ENCODE assay signal across 13 mouse cellular contexts in genomic region chr15:84348769-84349168, GRCm38 (mm10). TPM values are rescaled to one million over a fixed set of nuclear protein-coding genes. Genes with fewer than 3 reads are reported as not detected.
DNase-seq lines count a peak whose midpoint lies in the region; ATAC-seq and TF ChIP-seq lines count a peak whose summit lies in the region.
"Had no signal": no experiment of that assay in that cellular context is flagged by ENCODE, and none has a peak within 500 bp of the region (broad histone marks: within the 10 kb centered on the region; RNA-seq: fewer than 3 reads in every experiment).

No protein-coding gene starts in this region.

- H3K27me3 ChIP-seq in hindbrain, embryonic 12.5 days: no peaks in the 10 kb centered on the region
- H3K27me3 ChIP-seq in hindbrain, embryonic 16.5 days (replicated peaks; ENCODE audit: control insufficient read depth, insufficient read depth, low read length): no peaks in the 10 kb centered on the region
- no peaks in the 10 kb centered on the region for H3K27me3 ChIP-seq in lung, postnatal 0 days (replicated peaks; ENCODE audit: insufficient read depth, low read length)
- H3K27me3 ChIP-seq: embryonic facial prominence, embryonic 15.5 days had no signal

- 0 out of 2 replicates have a peak overlapping the region, but pooled peaks have one; percentile 71 for H3K27ac ChIP-seq in hindbrain, embryonic 12.5 days
- no peak overlapping the region for H3K27ac ChIP-seq in hindbrain, embryonic 16.5 days (ENCODE audit: low read depth, low read length)
- no peak overlapping the region for H3K27ac ChIP-seq in lung, postnatal 0 days (ENCODE audit: low read length)
- H3K27ac ChIP-seq in ES-E14 (ENCODE audit: insufficient read depth, low read depth, low read length, poor library complexity, severe bottlenecking): no peak overlapping the region
- no peak overlapping the region for H3K27ac ChIP-seq in olfactory bulb, adult 2 months (ENCODE audit: insufficient read depth, low read depth, low read length)
- H3K27ac ChIP-seq: embryonic facial prominence, embryonic 15.5 days had no signal

- no peak overlapping the region for H3K4me2 ChIP-seq in hindbrain, embryonic 12.5 days (replicated peaks)
- no peak overlapping the region for H3K4me2 ChIP-seq in hindbrain, embryonic 16.5 days (ENCODE audit: low read length)
- H3K4me2 ChIP-seq in lung, postnatal 0 days (replicated peaks; ENCODE audit: low read depth, low read length): no peak overlapping the region
- H3K4me2 ChIP-seq: embryonic facial prominence, embryonic 15.5 days had no signal

- no peak for TF ChIP-seq POLR2A in olfactory bulb, adult 2 months (IDR thresholded peaks at IDR 0.05; ENCODE audit: insufficient read depth, low read depth, low read length)

- no peak for DNase-seq in lung, postnatal 0 days (ENCODE audit: low spot score)
- DNase-seq in lung, postnatal 36 days: no peak
- peak; percentile 21 for DNase-seq in ES-E14 (ENCODE audit: low read depth, low spot score)
- no peak for DNase-seq in urinary bladder, adult 18-20 months (ENCODE audit: low spot score in 2 of 2)
- DNase-seq in ovary, postnatal 14 days (ENCODE audit: low spot score): no peak
- DNase-seq: adrenal gland, postnatal 14 days; kidney, postnatal 14 days; layer of hippocampus, postnatal 36 days; spleen, adult 18-20 months had no signal

- H3K36me3 ChIP-seq in hindbrain, embryonic 12.5 days: no peaks in the 10 kb centered on the region
- no peaks in the 10 kb centered on the region for H3K36me3 ChIP-seq in hindbrain, embryonic 16.5 days (ENCODE audit: control insufficient read depth, insufficient read depth, low read length)
- no peaks in the 10 kb centered on the region for H3K36me3 ChIP-seq in lung, postnatal 0 days (ENCODE audit: insufficient read depth, low read length)
- H3K36me3 ChIP-seq in ES-E14 (ENCODE audit: control insufficient read depth, insufficient read depth, low read length, poor library complexity, severe bottlenecking): no peaks in the 10 kb centered on the region
- H3K36me3 ChIP-seq: embryonic facial prominence, embryonic 15.5 days had no signal

- H3K4me1 ChIP-seq in hindbrain, embryonic 12.5 days: peaks cover 35% of the 10 kb centered on the region
- H3K4me1 ChIP-seq in hindbrain, embryonic 16.5 days (ENCODE audit: control insufficient read depth, insufficient read depth, low read depth, low read length): peaks cover 12% of the 10 kb centered on the region
- H3K4me1 ChIP-seq in lung, postnatal 0 days (ENCODE audit: insufficient read depth, low read depth, low read length): no peaks in the 10 kb centered on the region
- 0 out of 4 replicates have a peak, but pooled peaks cover 0 to 3% of the 10 kb centered on the region in 2 experiments for H3K4me1 ChIP-seq in ES-E14 (ENCODE audit: control insufficient read depth in 2 of 2, insufficient read depth in 2 of 2, low read length in 2 of 2, poor library complexity in 1 of 2)
- peaks cover 10% of the 10 kb centered on the region for H3K4me1 ChIP-seq in olfactory bulb, adult 2 months (ENCODE audit: control insufficient read depth, insufficient read depth, low read length)

- TF ChIP-seq EP300 in lung, postnatal 0 days (IDR thresholded peaks at IDR 0.05): no peak

- 94% methylated on average over 4 of the region's 4 CpGs for WGBS in hindbrain, embryonic 12.5 days
- 94% methylated on average over 4 of the region's 4 CpGs for WGBS in hindbrain, embryonic 16.5 days
- WGBS in lung, postnatal 0 days: 92% methylated on average over 4 of the region's 4 CpGs
- WGBS in olfactory bulb, adult 2 months: 97% methylated on average over 4 of the region's 4 CpGs

- H3K9ac ChIP-seq in hindbrain, embryonic 12.5 days: no peak overlapping the region
- no peak overlapping the region for H3K9ac ChIP-seq in hindbrain, embryonic 16.5 days (ENCODE audit: low read depth, low read length)
- no peak overlapping the region for H3K9ac ChIP-seq in lung, postnatal 0 days (replicated peaks; ENCODE audit: low read depth)
- H3K9ac ChIP-seq in ES-E14 (ENCODE audit: insufficient read depth, low read depth, low read length, poor library complexity, severe bottlenecking): no peak overlapping the region
- H3K9ac ChIP-seq: embryonic facial prominence, embryonic 15.5 days had no signal

- no peak for ATAC-seq in hindbrain, embryonic 12.5 days (ENCODE audit: low FRiP score)
- no peak for ATAC-seq in hindbrain, embryonic 16.5 days
- ATAC-seq in lung, postnatal 0 days: no peak

- in situ Hi-C loops in ES-E14 (cut with MboI; ENCODE audit: low sequenced_read_pairs in 2 of 2, unreplicated experiment in 2 of 2): no loop called here

- H3K4me3 ChIP-seq in hindbrain, embryonic 12.5 days: no peak overlapping the region
- no peak overlapping the region for H3K4me3 ChIP-seq in hindbrain, embryonic 16.5 days (ENCODE audit: low read length)
- H3K4me3 ChIP-seq in lung, postnatal 0 days (ENCODE audit: low read depth, low read length): no peak overlapping the region
- no peak overlapping the region for H3K4me3 ChIP-seq in ES-E14 (ENCODE audit: insufficient read depth in 1 of 2, low read depth in 1 of 2, low read length in 2 of 2, poor library complexity in 1 of 2, severe bottlenecking in 1 of 2)
- H3K4me3 ChIP-seq in olfactory bulb, adult 2 months (ENCODE audit: insufficient read depth, low read depth, low read length): no peak overlapping the region
- H3K4me3 ChIP-seq: embryonic facial prominence, embryonic 15.5 days had no signal

- peak; percentile 33; the same call in 1 of the 2 replicates for TF ChIP-seq CTCF in lung, postnatal 0 days (IDR thresholded peaks at IDR 0.05)
- TF ChIP-seq CTCF in olfactory bulb, adult 2 months (IDR thresholded peaks at IDR 0.05; ENCODE audit: insufficient read depth, low read depth, low read length): peak; percentile 26; the same call in 1 of the 2 replicates

- H3K9me3 ChIP-seq in hindbrain, embryonic 12.5 days (replicated peaks): no peaks in the 10 kb centered on the region
- H3K9me3 ChIP-seq in hindbrain, embryonic 16.5 days (ENCODE audit: control insufficient read depth, low read length): peaks cover 2% of the 10 kb centered on the region; the same call in 1 of the 2 replicates
- peaks cover 3% of the 10 kb centered on the region; the same call in 1 of the 2 replicates for H3K9me3 ChIP-seq in lung, postnatal 0 days (ENCODE audit: low read length)
- H3K9me3 ChIP-seq in ES-E14 (ENCODE audit: control insufficient read depth, insufficient read depth, low read depth, low read length): no peaks in the 10 kb centered on the region
- H3K9me3 ChIP-seq: embryonic facial prominence, embryonic 15.5 days had no signal

TF ChIP-seq in ES-E14, 5 proteins besides CTCF, POLR2A, EP300 and RAD21:
- no peak for TF ChIP-seq HCFC1 (IDR thresholded peaks at IDR 0.05; ENCODE audit: borderline replicate concordance, insufficient read depth, low read length)
- no peak for TF ChIP-seq CHD2 (IDR thresholded peaks at IDR 0.05; ENCODE audit: low read depth, low read length)
- TF ChIP-seq ZC3H11A (IDR thresholded peaks at IDR 0.05; ENCODE audit: borderline replicate concordance, low read depth, low read length): peak; percentile 36; the same call in 1 of the 2 replicates

RNA-seq across cellular contexts. Expression of gene Parvg, which starts 24.9 kb away (rescaled TPM):
- polyA plus RNA-seq in hindbrain, embryonic 12.5 days (2016; fragmentation: Nextera tagmentation; extraction: Ambion mirVana): 1.1 and 1.5 TPM in 2 replicates
- 1.4 TPM in 2 replicates for polyA plus RNA-seq in hindbrain, embryonic 16.5 days (2015; fragmentation: Nextera tagmentation; extraction: Ambion mirVana)
- polyA plus RNA-seq in lung, postnatal 0 days (2015; fragmentation: Nextera tagmentation; extraction: Ambion mirVana): 4.3 and 4.8 TPM in 2 replicates
- 1.3 TPM in 2 replicates for total RNA-seq in ES-E14 (2012; rRNA removed)
- not detected in 2 replicates for polyA plus RNA-seq in olfactory bulb, adult 2 months (2012; ENCODE audit: insufficient read depth, insufficient read length, low replicate concordance, missing spikeins)
